Mouse (Mus musculus) thymus, adult 2 months (tissue): ENCODE results near the gene Mrpl48.

Experiments used
- CTCF ChIP-seq: fragments of 200-500 bp; IDR thresholded peaks from 2 replicates; pipeline ENCODE4 v1.5.1; 2012; ENCODE audit warnings: mild to moderate bottlenecking, control low read depth, low read length, moderate library complexity, borderline replicate concordance; ENCODE audit not compliant: control insufficient read depth, poor library complexity, insufficient read depth; ENCODE audit errors: extremely low read depth
- POLR2A ChIP-seq: fragments of 200-500 bp; IDR thresholded peaks from 2 replicates; pipeline ENCODE4 v1.6.1; 2012; ENCODE audit warnings: mild to moderate bottlenecking, low read length, control low read depth, moderate library complexity; ENCODE audit not compliant: control insufficient read depth, poor library complexity, insufficient read depth; ENCODE audit errors: extremely low read depth

DNA sequence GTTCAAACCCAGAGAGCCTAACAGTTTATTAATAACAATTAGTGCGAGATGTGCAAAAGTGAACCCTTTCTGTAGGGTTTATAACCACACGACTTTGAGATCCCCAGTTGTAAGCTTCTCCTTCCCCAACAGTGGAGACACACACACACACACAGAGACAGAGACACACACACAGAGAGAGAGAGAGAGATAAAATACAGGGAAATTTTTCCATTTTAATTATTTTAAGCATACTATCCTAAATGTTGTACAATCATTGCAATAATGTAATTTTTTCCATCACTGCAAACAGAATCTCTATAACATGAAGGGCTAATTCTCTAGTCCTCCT, 16.6 kb downstream of the Mrpl48 start:
- TF ChIP-seq CTCF (no peak), POLR2A (no peak)
